Mouse (Mus musculus) neural tube, embryonic 12.5 days (tissue): ENCODE data around the gene Lctl. TPM values are rescaled to one million over a fixed set of nuclear protein-coding genes. Genes with fewer than 3 reads are reported as not detected.

Experiments used
- ATAC-seq: fragments of 200-750 bp; cut with Nextera tagmentation; 2 replicates; pipeline ENCODE4 v1.8.0; 2017; ENCODE audit warnings: low read depth, mild to moderate bottlenecking, moderate TSS enrichment, moderate library complexity; ENCODE audit not compliant: low FRiP score
- H3K27ac ChIP-seq: fragments of 300-500 bp; sonication (generic); 2 replicates; pipeline ENCODE4 v1.5.1; 2016
- H3K27me3 ChIP-seq: fragments of 300-500 bp; sonication (generic); replicated peaks from 2 replicates; pipeline ENCODE4 v1.6.1; 2016; ENCODE audit warnings: mild to moderate bottlenecking
- H3K36me3 ChIP-seq: fragments of 300-500 bp; sonication (generic); 2 replicates; pipeline ENCODE4 v1.6.1; 2016; ENCODE audit warnings: mild to moderate bottlenecking
- H3K4me1 ChIP-seq: fragments of 300-500 bp; sonication (generic); 2 replicates; pipeline ENCODE4 v1.6.1; 2016
- H3K4me2 ChIP-seq: fragments of 300-500 bp; sonication (generic); replicated peaks from 2 replicates; pipeline ENCODE4 v1.6.1; 2016; ENCODE audit warnings: mild to moderate bottlenecking
- H3K4me3 ChIP-seq: fragments of 300-500 bp; sonication (generic); 2 replicates; pipeline ENCODE4 v1.5.1; 2016
- H3K9ac ChIP-seq: fragments of 300-500 bp; sonication (generic); 2 replicates; pipeline ENCODE4 v1.6.1; 2016; ENCODE audit warnings: mild to moderate bottlenecking
- H3K9me3 ChIP-seq: fragments of 300-500 bp; sonication (generic); 2 replicates; pipeline ENCODE4 v1.6.1; 2016; ENCODE audit warnings: mild to moderate bottlenecking
- WGBS: fragments of 180-500 bp; shearing (Covaris S2); methylation state at CpG from one replicate; pipeline ENCODE4 v1.1.7; 2016; 5-methylcytosine and 5-hydroxymethylcytosine counted together
- polyA plus RNA-seq: library from polyadenylated mRNA; unstranded; fragments of >200 nt; fragmentation: Nextera tagmentation; extraction: Ambion mirVana; gene quantifications from 2 replicates; pipeline ENCODE4 v1.2.1, GENCODE M21; 2016

The Lctl gene
- polyA plus RNA-seq, 1 experiment from 2014 or later: not detected

DNA sequence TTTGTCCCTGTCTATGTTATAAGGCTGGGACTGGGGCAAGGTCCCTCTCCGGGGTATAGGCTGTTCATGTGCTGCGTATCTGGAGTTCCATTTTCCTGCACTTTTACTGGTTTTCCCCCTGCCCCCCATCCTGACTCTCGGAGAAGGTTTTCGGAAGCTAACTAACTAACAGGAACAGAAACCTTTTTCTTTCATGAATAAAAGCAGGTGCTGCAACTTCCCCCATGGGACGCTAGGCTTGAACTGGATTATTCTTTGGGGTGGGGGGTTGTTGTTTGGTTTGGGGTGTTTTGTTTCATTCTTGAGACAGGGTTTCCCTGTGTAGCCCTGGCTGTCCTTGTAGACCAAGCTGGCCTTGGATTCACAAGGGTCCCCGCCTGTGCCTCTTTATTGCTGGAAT, 30.4 kb upstream of the Lctl start:
- no peak for ATAC-seq
- Histone ChIP-seq H3K9ac (no peak overlapping the region), H3K36me3 (no peaks in the 10 kb centered on the region), H3K27ac (no peak overlapping the region), H3K4me1 (peaks cover 16% of the 10 kb centered on the region), H3K4me2 (no peak overlapping the region), H3K9me3 (no peaks in the 10 kb centered on the region), H3K27me3 (peaks cover 23% of the 10 kb centered on the region), H3K4me3 (no peak overlapping the region)
- 75% methylated on average over 6 of the region's 6 CpGs for WGBS

DNA sequence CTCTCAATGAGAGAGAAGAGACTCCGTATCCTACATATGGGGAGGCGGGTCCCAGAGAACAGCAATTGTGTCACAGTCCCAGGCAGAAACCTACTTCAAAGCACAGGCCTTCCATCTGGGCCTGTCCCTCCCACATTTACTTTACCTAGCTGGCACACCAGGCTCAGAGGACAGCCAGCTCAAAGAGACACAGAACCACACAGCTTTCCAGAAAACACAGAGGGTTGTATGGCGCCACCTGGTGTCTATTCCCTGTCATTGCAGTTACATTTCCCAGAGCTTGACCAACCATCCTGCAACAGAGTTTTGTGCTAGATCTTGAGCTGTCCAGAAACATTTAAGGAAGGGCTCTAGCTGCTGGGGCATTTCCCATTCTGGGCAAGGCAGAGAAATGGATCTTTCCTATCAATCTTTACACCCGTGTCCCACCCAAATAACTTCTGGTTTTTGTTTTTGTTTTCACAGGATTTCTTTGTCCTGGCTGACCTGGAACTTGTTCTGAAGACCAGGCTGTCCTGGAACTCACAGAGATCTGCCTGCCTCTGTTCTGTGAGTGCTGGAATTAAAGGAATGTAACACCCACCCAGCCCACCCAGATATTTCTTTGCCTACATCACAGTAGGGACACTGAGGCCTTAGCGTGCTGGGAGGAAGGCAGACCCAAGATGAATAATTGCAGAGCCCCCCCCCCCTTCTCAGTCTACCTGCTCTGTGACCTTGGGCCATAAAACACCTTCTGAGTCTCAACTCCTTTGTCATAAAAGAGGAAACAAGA, 29.3 kb upstream of the Lctl start:
- H3K4me1 ChIP-seq: peaks cover 16% of the 10 kb centered on the region
- H3K9me3 ChIP-seq: no peaks in the 10 kb centered on the region
- no peak overlapping the region for H3K27ac ChIP-seq
- no peaks in the 10 kb centered on the region for H3K36me3 ChIP-seq
- peaks cover 23% of the 10 kb centered on the region for H3K27me3 ChIP-seq
- no peak overlapping the region for H3K4me2 ChIP-seq
- 40% methylated on average over 5 of the region's 5 CpGs for WGBS
- no peak overlapping the region for H3K9ac ChIP-seq
- no peak for ATAC-seq
- no peak overlapping the region for H3K4me3 ChIP-seq

DNA sequence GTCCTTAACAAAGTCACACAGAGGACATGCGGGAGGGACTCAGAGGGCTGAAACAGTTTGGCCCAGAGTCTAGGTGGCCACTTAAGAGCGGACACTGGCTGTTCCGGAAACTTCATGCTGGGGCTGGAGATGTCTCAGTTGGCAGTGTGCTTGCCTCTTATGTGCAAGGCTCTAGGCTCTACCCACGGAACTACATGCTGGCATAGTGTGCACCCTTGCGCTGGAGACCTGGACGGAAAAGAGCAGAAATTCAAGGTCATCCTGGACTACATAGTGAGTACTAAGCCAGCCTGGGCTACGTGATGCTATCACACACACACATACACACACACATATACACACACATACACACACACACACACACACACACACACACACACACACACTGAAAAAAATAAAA, 28.6 kb upstream of the Lctl start:
- H3K27me3 ChIP-seq: peaks cover 17% of the 10 kb centered on the region
- H3K36me3 ChIP-seq: no peaks in the 10 kb centered on the region
- H3K27ac ChIP-seq: no peak overlapping the region
- ATAC-seq: no peak
- H3K4me2 ChIP-seq: no peak overlapping the region
- H3K4me1 ChIP-seq: peaks cover 16% of the 10 kb centered on the region
- WGBS: 86% methylated on average over 7 of the region's 7 CpGs
- no peaks in the 10 kb centered on the region for H3K9me3 ChIP-seq
- no peak overlapping the region for H3K9ac ChIP-seq
- H3K4me3 ChIP-seq: no peak overlapping the region

DNA sequence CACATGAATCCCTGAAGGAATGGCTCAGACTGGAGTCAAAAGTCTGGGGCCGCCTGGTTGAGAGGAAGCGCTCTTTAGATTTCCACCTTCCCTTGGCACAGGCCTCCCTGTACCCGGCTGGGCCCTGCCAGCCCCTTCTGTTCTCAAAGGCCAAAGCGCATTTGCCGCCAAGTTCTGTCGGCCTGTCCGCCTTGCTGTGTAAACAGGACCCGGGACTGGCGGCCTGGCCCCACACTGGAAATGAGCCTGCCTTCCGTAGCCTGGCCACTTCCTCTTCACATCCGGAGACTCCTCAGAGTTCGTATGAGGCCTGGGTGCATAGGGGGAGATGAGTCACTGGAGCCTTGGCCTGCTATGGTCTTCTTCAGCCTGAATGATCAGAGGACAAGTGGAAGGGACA, 27.9 kb upstream of the Lctl start:
- Histone ChIP-seq H3K27me3 (peaks cover 11% of the 10 kb centered on the region), H3K4me1 (peaks cover 17% of the 10 kb centered on the region), H3K9me3 (no peaks in the 10 kb centered on the region), H3K27ac (no peak overlapping the region), H3K9ac (no peak overlapping the region), H3K4me2 (no peak overlapping the region), H3K4me3 (no peak overlapping the region), H3K36me3 (no peaks in the 10 kb centered on the region)
- ATAC-seq: no peak
- 75% methylated on average over 12 of the region's 12 CpGs for WGBS

DNA sequence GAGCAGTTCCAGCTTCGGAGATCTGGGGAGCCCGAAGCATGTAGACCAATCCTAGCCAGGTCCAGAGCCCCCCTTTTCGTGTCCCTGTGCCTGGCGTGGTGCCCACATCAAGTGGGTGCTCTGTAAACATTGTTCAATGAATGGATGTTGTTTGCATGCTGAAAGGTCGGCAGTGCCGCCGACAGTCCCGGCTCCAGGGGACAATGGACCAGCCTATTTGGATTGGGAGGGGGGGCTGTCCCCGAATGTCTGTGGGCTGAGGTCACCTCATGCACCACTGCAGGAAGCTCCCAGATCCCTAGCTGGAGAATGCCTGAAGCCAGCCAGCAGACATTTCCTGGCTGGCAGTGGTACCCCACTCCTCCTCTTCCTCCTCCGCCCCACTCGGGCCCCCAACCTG, 22.9 kb upstream of the Lctl start:
- WGBS: 58% methylated on average over 11 of the region's 11 CpGs
- H3K4me3 ChIP-seq: no peak overlapping the region
- no peak overlapping the region for H3K4me2 ChIP-seq
- peaks cover 14% of the 10 kb centered on the region for H3K4me1 ChIP-seq
- H3K9ac ChIP-seq: no peak overlapping the region
- no peaks in the 10 kb centered on the region for H3K9me3 ChIP-seq
- no peak overlapping the region for H3K27ac ChIP-seq
- no peaks in the 10 kb centered on the region for H3K27me3 ChIP-seq
- no peak for ATAC-seq
- no peaks in the 10 kb centered on the region for H3K36me3 ChIP-seq

DNA sequence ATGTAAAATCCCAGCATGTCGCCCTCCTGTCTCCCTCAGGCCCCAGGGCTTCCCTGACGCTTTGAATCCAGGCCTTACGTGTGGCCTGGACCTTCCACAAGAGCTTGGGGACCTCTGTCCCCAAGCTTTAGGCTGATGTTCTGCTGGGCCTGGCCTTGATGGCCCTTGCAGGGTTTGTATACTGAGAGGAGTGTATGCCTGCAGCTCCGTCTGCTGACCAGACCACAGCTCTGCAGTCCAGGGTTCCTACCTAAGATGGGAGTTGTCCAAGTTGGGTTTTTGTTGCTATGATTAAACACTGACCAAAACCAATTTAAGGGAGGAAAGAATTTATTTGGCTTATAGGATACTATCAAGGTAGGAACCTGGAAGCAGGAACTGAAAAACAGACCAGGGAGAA, 18.7 kb upstream of the Lctl start:
- ATAC-seq: no peak
- WGBS: 63% methylated on average over 4 of the region's 4 CpGs
- Histone ChIP-seq H3K9me3 (no peaks in the 10 kb centered on the region), H3K9ac (no peak overlapping the region; the same call in 1 of the 2 replicates), H3K4me3 (no peak overlapping the region), H3K27me3 (no peaks in the 10 kb centered on the region), H3K36me3 (no peaks in the 10 kb centered on the region), H3K4me1 (peaks cover 14% of the 10 kb centered on the region), H3K4me2 (no peak overlapping the region), H3K27ac (no peak overlapping the region)

DNA sequence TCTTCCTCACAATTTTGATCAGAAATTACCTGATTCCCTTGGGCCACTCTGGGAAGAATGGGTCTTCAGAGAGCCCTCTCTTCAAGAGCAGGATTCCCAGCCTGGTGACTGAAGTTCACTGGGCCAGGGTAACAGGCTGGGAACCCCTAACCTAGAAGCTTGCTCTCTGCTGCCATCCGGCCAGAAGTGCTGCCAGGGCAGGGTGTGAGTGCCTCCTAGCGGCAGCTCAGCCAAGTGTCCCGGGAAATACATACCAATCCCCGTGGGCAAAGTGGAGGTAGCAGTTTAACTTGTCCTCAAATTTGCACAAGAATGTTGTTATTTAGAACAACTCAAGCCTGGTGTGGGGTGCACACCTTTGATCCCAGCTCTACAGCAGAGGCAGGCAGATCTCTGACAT, 16.5 kb upstream of the Lctl start:
- WGBS: 1% methylated on average over 4 of the region's 4 CpGs
- no peak overlapping the region for H3K4me3 ChIP-seq
- H3K4me1 ChIP-seq: no peaks in the 10 kb centered on the region
- H3K27ac ChIP-seq: no peak overlapping the region
- no peaks in the 10 kb centered on the region for H3K27me3 ChIP-seq
- ATAC-seq: no peak
- H3K36me3 ChIP-seq: no peaks in the 10 kb centered on the region
- H3K9ac ChIP-seq: no peak overlapping the region
- H3K4me2 ChIP-seq: no peak overlapping the region
- no peaks in the 10 kb centered on the region for H3K9me3 ChIP-seq

DNA sequence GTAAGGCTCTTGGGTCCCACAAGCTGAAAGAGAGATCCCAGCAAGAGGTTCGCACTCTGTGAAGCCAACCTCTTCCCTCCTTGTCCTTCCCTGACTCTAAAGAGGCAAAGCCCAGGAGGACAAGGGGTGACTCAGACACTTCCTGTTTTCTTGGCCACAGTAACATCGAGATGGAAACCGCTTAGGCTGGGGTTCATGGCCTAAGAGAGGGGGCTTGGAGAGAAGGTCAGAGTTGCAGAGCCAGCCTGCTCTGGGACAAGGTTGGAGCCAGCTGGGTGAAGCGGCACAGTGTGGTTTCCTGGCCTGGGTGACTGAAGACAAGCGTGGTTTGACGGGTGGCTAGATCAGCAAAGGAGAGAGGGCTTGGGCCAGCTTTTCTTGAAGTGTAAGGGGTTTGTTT, 11.6 kb upstream of the Lctl start:
- no peak overlapping the region for H3K27ac ChIP-seq
- H3K9me3 ChIP-seq: no peaks in the 10 kb centered on the region
- no peak for ATAC-seq
- no peaks in the 10 kb centered on the region for H3K36me3 ChIP-seq
- no peak overlapping the region for H3K4me3 ChIP-seq
- H3K9ac ChIP-seq: no peak overlapping the region
- WGBS: 80% methylated on average over 6 of the region's 6 CpGs
- H3K4me1 ChIP-seq: no peaks in the 10 kb centered on the region
- no peaks in the 10 kb centered on the region for H3K27me3 ChIP-seq
- H3K4me2 ChIP-seq: no peak overlapping the region

DNA sequence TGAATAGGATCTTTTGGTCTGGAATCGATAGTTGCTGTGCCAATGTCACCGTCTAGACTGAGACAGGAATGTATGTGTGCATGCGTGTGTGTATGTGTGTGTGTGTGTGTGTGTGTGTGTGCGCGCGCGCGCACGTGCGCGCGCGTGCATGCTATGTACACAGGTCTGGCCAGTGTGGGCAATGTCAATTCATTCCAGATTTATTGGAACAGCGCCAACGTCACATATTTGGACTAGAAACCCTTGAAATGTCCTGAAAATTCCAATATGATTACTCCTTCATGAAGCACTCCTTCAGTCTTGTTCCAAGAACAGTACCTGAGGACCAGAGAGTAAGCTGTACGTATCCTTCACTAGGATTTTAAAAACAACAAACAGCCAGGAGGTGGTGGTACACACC, 6.4 kb upstream of the Lctl start:
- ATAC-seq: no peak
- 95% methylated on average over 16 of the region's 16 CpGs for WGBS

DNA sequence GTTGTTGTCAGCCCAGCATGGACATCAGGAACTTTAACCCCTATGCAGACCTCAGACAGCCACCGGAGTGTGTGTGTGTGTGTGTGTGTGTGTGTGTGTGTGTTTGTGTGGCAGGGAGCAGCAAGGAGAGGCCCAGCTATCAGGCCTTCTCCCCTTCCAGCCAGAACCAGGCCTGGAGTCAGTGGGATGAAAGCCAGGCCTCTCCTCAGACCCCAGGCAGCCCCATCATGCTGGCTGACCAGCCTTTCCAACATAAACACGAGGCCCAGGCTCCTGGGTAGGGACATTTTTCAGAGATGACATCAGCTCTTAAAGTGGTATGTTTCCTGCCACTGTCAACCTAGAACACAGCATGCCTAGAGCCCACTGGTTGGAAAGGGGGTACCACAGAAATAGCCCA, 2.3 kb upstream of the Lctl start:
- H3K27ac ChIP-seq: no peak overlapping the region
- H3K4me2 ChIP-seq: no peak overlapping the region
- no peak for ATAC-seq
- no peak overlapping the region for H3K4me3 ChIP-seq
- no peaks in the 10 kb centered on the region for H3K36me3 ChIP-seq
- 72% methylated on average over 2 of the region's 2 CpGs for WGBS
- H3K9ac ChIP-seq: no peak overlapping the region
- no peaks in the 10 kb centered on the region for H3K4me1 ChIP-seq
- H3K27me3 ChIP-seq: no peaks in the 10 kb centered on the region
- no peaks in the 10 kb centered on the region for H3K9me3 ChIP-seq

More for the DNA sequence above, 6.4 kb upstream of the Lctl start:
- no peaks in the 10 kb centered on the region for H3K27me3 ChIP-seq
- no peaks in the 10 kb centered on the region for H3K36me3 ChIP-seq
- H3K27ac ChIP-seq: no peak overlapping the region
- no peaks in the 10 kb centered on the region for H3K4me1 ChIP-seq
- H3K4me2 ChIP-seq: no peak overlapping the region
- H3K9me3 ChIP-seq: no peaks in the 10 kb centered on the region
- no peak overlapping the region for H3K9ac ChIP-seq
- no peak overlapping the region for H3K4me3 ChIP-seq

DNA sequence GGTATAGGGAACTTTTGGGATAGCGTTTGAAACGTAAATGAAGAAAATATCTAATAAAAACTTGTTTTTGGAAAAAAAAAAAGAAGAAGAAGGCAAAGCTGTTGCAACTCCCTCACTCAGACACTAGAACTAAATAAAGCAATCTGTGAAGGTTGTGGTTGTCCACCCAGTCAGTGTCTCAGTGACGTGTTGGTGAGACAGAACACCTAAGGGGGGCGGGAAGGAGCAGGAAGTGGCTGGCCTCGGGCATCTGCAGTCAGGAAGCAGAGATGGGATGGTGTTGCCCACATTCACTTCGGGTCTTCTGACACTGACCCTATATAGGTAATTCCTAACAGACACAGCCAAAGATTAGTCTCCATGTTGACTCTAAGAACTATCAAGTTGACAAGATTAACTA, 1.2 kb upstream of the Lctl start:
- no peak for ATAC-seq
- H3K4me2 ChIP-seq: no peak overlapping the region
- H3K36me3 ChIP-seq: no peaks in the 10 kb centered on the region
- no peak overlapping the region for H3K27ac ChIP-seq
- H3K27me3 ChIP-seq: no peaks in the 10 kb centered on the region
- 88% methylated on average over 6 of the region's 6 CpGs for WGBS
- no peaks in the 10 kb centered on the region for H3K4me1 ChIP-seq
- no peak overlapping the region for H3K4me3 ChIP-seq
- no peaks in the 10 kb centered on the region for H3K9me3 ChIP-seq
- no peak overlapping the region for H3K9ac ChIP-seq

DNA sequence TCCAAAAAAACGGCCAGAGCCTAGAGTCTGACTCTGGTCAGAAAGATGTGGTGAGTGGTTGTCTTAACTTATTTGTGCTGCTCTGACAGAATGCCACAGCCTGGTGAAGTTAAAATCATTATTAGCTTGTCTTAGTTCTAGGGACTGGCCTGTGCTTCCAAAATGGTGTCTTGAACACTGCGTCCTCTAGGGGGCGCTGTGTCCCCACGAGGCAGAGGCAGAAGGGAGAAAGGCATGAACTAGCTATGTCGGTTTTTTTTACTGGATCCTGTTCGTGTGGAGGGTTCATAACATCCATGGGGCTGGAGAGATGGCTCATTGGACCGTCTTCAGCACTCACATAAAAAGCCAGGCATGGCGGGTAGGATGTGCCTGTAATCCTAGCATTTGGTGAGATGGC, 3.0 kb downstream of the Lctl start:
- ATAC-seq: no peak
- Histone ChIP-seq H3K27ac (no peak overlapping the region), H3K36me3 (no peaks in the 10 kb centered on the region), H3K9ac (no peak overlapping the region), H3K9me3 (no peaks in the 10 kb centered on the region), H3K4me3 (no peak overlapping the region), H3K4me1 (no peaks in the 10 kb centered on the region), H3K27me3 (no peaks in the 10 kb centered on the region), H3K4me2 (no peak overlapping the region)
- WGBS: 35% methylated on average over 8 of the region's 8 CpGs

DNA sequence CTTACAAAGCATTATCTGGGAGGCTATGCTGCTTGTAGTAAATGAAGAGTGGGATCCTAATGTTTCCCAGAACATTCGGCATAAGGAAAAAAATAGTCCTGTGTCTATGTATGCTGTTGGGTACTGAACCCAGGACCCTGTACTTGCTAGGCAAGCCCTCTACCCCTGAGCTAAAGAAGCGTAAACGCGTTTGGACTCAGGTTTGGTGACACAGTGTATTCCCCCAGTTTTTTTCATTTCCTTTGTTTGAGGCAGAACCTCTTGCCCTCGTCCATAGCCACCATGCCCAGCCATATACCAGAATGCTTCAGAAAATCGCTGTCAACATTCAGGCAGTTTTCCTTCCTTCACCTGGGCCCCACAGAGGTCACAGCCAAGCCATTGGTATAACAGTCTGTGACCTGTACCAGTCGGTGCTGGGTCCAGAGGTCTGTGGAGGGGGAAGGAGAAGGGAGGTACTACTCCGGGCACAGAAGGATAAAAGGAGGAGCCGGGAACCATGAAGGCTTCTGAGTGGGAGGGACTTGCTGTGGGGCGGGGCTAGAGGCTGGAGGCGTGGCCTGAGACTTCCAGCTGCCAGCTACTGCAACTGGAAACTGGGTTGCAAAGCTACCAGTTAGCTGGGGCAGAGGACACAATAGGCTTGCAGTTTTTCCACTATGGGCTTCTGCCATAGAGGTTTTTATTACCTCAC, 3.8 kb downstream of the Lctl start:
- Histone ChIP-seq H3K4me2 (no peak overlapping the region), H3K4me3 (no peak overlapping the region), H3K4me1 (no peaks in the 10 kb centered on the region), H3K9me3 (no peaks in the 10 kb centered on the region), H3K27ac (no peak overlapping the region), H3K9ac (no peak overlapping the region), H3K36me3 (no peaks in the 10 kb centered on the region), H3K27me3 (no peaks in the 10 kb centered on the region)
- no peak for ATAC-seq
- WGBS: 36% methylated on average over 11 of the region's 11 CpGs
